Mouse (Mus musculus) ES-Bruce4 (cell line): ENCODE results near the gene Cradd. TPM values are rescaled to one million over a fixed set of nuclear protein-coding genes. Genes with fewer than 3 reads are reported as not detected.

Experiments
- H3K27ac ChIP-seq: 2 replicates; pipeline ENCODE4 v1.5.1; 2012; ENCODE audit warnings: low read length, inconsistent platforms; ENCODE audit not compliant: insufficient read depth
- H3K27me3 ChIP-seq: 2 replicates; pipeline ENCODE4 v1.6.1; 2012; ENCODE audit warnings: mild to moderate bottlenecking, low read length, inconsistent platforms; ENCODE audit not compliant: control insufficient read depth, poor library complexity, insufficient read depth, severe bottlenecking
- H3K36me3 ChIP-seq: 2 replicates; pipeline ENCODE4 v1.6.1; 2012; ENCODE audit warnings: inconsistent platforms, mild to moderate bottlenecking, low read length, moderate library complexity; ENCODE audit not compliant: control insufficient read depth, poor library complexity, insufficient read depth, severe bottlenecking
- H3K4me1 ChIP-seq: one replicate; pipeline ENCODE4 v1.8.1; 2011; ENCODE audit warnings: low read length; ENCODE audit not compliant: control insufficient read depth, insufficient read depth
- H3K4me3 ChIP-seq: 2 replicates; pipeline ENCODE4 v1.5.1; 2011; ENCODE audit warnings: low read depth, mild to moderate bottlenecking, low read length
- H3K9ac ChIP-seq: 2 replicates; pipeline ENCODE4 v1.6.1; 2012; ENCODE audit warnings: low read depth, mild to moderate bottlenecking, inconsistent platforms; ENCODE audit not compliant: poor library complexity, severe bottlenecking
- H3K9me3 ChIP-seq: replicated peaks from 2 replicates; pipeline ENCODE4 v1.6.1; 2012; ENCODE audit warnings: mild to moderate bottlenecking, low read length, inconsistent platforms; ENCODE audit not compliant: control insufficient read depth, poor library complexity, insufficient read depth, severe bottlenecking
- CTCF ChIP-seq: IDR thresholded peaks from one replicate; pipeline ENCODE4 v1.8.1; 2011; ENCODE audit warnings: low read depth, low read length
- EP300 ChIP-seq: IDR thresholded peaks from 2 replicates; pipeline ENCODE4 v1.6.1; 2011; ENCODE audit warnings: low read depth, low read length; ENCODE audit not compliant: insufficient read depth
- POLR2A ChIP-seq: IDR thresholded peaks from one replicate; pipeline ENCODE4 v1.8.1; 2011; ENCODE audit warnings: low read length; ENCODE audit not compliant: insufficient read depth
- polyA plus RNA-seq: library from polyadenylated mRNA; stranded (reverse); fragments of >200 nt; gene quantifications from 2 replicates; pipeline ENCODE4 v1.2.4, GENCODE M21; 2011; ENCODE audit warnings: low read depth; ENCODE audit not compliant: missing spikeins, insufficient read depth, insufficient read length

The Cradd gene
- polyA plus RNA-seq, 1 experiment = 18.4 TPM

DNA sequence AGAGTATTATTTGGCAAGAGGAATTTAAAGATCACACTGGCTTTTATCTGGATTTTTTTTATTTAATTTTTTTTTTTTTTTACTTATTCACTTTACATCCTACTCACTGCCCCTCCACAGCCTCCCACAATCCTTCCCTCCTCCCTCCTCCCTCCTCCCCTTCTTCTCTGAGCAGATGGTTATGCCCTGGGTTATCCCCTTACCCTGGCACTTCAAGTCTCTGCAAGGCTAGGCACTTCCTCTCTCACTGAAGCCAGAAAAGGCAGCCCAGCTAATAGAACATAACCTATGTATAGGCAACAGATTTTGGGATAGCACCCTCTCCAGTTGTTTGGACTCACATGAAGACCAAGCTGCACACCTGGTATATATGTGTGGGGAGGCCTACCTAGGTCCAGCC, 183.7 kb downstream of the Cradd start:
- H3K9ac ChIP-seq = no peak overlapping the region
- H3K27ac ChIP-seq = no peak overlapping the region
- no peaks in the 10 kb centered on the region for H3K27me3 ChIP-seq
- H3K4me3 ChIP-seq = no peak overlapping the region
- TF ChIP-seq EP300 = no peak
- no peak for TF ChIP-seq CTCF
- TF ChIP-seq POLR2A = no peak
- no peaks in the 10 kb centered on the region for H3K4me1 ChIP-seq
- no peaks in the 10 kb centered on the region for H3K9me3 ChIP-seq
- no peaks in the 10 kb centered on the region for H3K36me3 ChIP-seq

DNA sequence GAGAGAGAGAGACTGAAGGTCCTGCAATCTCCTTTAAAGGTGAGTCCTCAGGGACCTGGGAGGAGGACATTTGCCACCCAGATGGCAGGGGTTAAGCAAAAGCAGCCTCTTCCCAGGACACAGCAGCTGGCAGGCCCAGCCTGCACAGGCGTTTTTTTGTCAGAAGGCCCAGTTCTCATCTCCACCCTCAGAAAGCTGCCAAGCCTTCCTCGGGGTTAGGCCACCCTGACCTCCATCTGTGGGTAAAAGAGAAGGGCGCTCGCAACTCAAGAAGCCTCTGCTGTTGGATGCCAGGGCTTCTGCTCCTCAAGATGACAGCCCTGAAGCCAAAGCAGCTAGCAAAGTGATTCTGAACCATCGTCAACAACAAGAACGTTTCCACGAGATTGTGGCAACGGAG, 184.3 kb downstream of the Cradd start:
- Histone ChIP-seq H3K9ac (no peak overlapping the region), H3K9me3 (no peaks in the 10 kb centered on the region), H3K4me1 (no peaks in the 10 kb centered on the region), H3K4me3 (no peak overlapping the region), H3K27ac (no peak overlapping the region), H3K27me3 (no peaks in the 10 kb centered on the region), H3K36me3 (no peaks in the 10 kb centered on the region)
- TF ChIP-seq POLR2A (no peak), CTCF (no peak), EP300 (no peak)

DNA sequence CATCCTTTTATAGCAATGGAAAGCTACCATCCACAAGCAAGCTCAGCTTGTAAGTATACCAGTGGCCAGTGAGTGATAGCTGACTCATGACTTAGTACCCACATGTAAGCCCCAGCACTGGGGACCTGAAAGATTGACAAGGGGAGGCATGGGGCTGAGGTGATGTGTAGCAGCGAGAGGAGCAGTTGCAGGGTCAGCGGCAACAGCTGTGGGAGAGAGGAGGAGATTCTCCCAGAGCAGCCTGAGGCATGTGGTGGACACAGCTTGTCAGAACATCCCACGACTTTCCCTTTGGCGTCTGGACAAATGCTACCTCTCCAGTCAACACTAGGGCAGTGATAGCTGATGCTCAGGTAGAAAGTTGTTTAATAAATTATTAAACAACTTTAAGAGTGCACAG, 190.9 kb downstream of the Cradd start:
- TF ChIP-seq POLR2A (no peak), CTCF (no peak), EP300 (no peak)
- no peaks in the 10 kb centered on the region for H3K36me3 ChIP-seq
- no peak overlapping the region for H3K4me3 ChIP-seq
- H3K27me3 ChIP-seq = no peaks in the 10 kb centered on the region
- no peak overlapping the region for H3K9ac ChIP-seq
- no peaks in the 10 kb centered on the region for H3K4me1 ChIP-seq
- H3K9me3 ChIP-seq = no peaks in the 10 kb centered on the region
- no peak overlapping the region for H3K27ac ChIP-seq

Other genes starting within 250 kb of the Cradd start
- 66.1 and 75.1 TPM in 2 replicates for gene Socs2, start 93.0 kb upstream of the Cradd start, polyA plus RNA-seq
- gene Mrpl42, start 177.8 kb upstream of the Cradd start, polyA plus RNA-seq = 238 and 240 TPM in 2 replicates
- 280 and 301 TPM in 2 replicates for gene Ube2n, start 191.0 kb upstream of the Cradd start, polyA plus RNA-seq
- 128 and 133 TPM in 2 replicates for gene Nudt4, start 240.0 kb upstream of the Cradd start, polyA plus RNA-seq